Mouse (Mus musculus) heart, adult 8-10 months (tissue): Measurements from ENCODE around the gene Cideb. TPM values are rescaled to one million over a fixed set of nuclear protein-coding genes. Genes with fewer than 3 reads are reported as not detected.
A peak's percentile ranks its signal among the peaks of the same experiment; 100 is the strongest.

Source experiments
- DNase-seq: peaks from one replicate; pipeline ENCODE4 v3.0.0; 2022; ENCODE audit warnings: low spot score
- total RNA-seq, 4 experiments: library from RNA; stranded (reverse); gene quantifications; 2 replicates each; pipeline ENCODE4 v1.2.4; 2022

Cideb gene
- total RNA-seq, 4 experiments from 2014 or later = 0.95 to 1.9 (median 1.4) TPM

GRCm38 (mm10) chr14:55723433-55723832 is 34.8 kb downstream of the Cideb start:
- no peak for DNase-seq

- no peak for DNase-seq
These were observed 35.8 kb downstream of the Cideb start for GRCm38 (mm10) chr14:55722438-55722945.

- DNase-seq = peak; percentile 87
These were observed 36.4 kb downstream of the Cideb start, which contains the start of gene Rabggta for GRCm38 (mm10) chr14:55721700-55722437. Rabggta (minus strand) TSS chr14:55722263.

GRCm38 (mm10) chr14:55721076-55721475 is 37.2 kb downstream of the Cideb start:
- DNase-seq = no peak

GRCm38 (mm10) chr14:55720666-55721065 is 37.6 kb downstream of the Cideb start:
- DNase-seq = no peak

GRCm38 (mm10) chr14:55719737-55720136 is 38.5 kb downstream of the Cideb start:
- no peak for DNase-seq

GRCm38 (mm10) chr14:55716884-55717283 is 41.4 kb downstream of the Cideb start:
- DNase-seq = no peak

GRCm38 (mm10) chr14:55716271-55716670 is 42.0 kb downstream of the Cideb start:
- DNase-seq = no peak

- no peak for DNase-seq
These were observed 43.4 kb downstream of the Cideb start for GRCm38 (mm10) chr14:55714893-55715292.

GRCm38 (mm10) chr14:55713729-55714122 is 44.5 kb downstream of the Cideb start, which contains the start of gene Tgm1:
Tgm1 (minus strand) TSS chr14:55713926.
- no peak for DNase-seq

GRCm38 (mm10) chr14:55713007-55713728 is 45.1 kb downstream of the Cideb start:
- peak; percentile 20 for DNase-seq

- DNase-seq = no peak
These were observed 46.5 kb downstream of the Cideb start for GRCm38 (mm10) chr14:55711786-55712185.

- no peak for DNase-seq
These were observed 48.7 kb downstream of the Cideb start for GRCm38 (mm10) chr14:55709509-55709908.

- DNase-seq = no peak
These were observed 50.9 kb downstream of the Cideb start for GRCm38 (mm10) chr14:55707397-55707796.

GRCm38 (mm10) chr14:55706051-55706600 is 52.1 kb downstream of the Cideb start:
- DNase-seq = no peak

Other genes starting within 250 kb of the Cideb start
- under 1 TPM in 1 of 4 experiments, not detected in 3; 0.12 TPM for gene Cpne6, start 248.0 kb downstream of the Cideb start, total RNA-seq
- gene Nrl, start 233.5 kb downstream of the Cideb start, total RNA-seq = not detected
- 10 to 100 TPM in 2 of 4 experiments, 1 to 10 TPM in 2; 6.6 to 12.5 (median 9.3) TPM for gene Pck2, start 218.2 kb downstream of the Cideb start, total RNA-seq
- 100 to 1,000 TPM; 161 to 180 (median 166) TPM for gene Dcaf11, start 198.5 kb downstream of the Cideb start, total RNA-seq
- gene A730061H03Rik, start 198.1 kb downstream of the Cideb start, total RNA-seq = not detected
- gene Fitm1, start 182.8 kb downstream of the Cideb start, total RNA-seq = 100 to 1,000 TPM; 165 to 203 (median 175) TPM
- gene Psme1, start 180.3 kb downstream of the Cideb start, total RNA-seq = 100 to 1,000 TPM; 273 to 297 (median 284) TPM
- gene Emc9, start 173.2 kb downstream of the Cideb start, total RNA-seq = 10 to 100 TPM; 65.0 to 75.0 (median 68.2) TPM
- gene Psme2, start 167.3 kb downstream of the Cideb start, total RNA-seq = 100 to 1,000 TPM in 3 of 4 experiments, 10 to 100 TPM in 1; 92.6 to 112 (median 108) TPM
- gene Rnf31, start 166.8 kb downstream of the Cideb start, total RNA-seq = 10 to 100 TPM; 23.9 to 29.1 (median 26.9) TPM
- gene Irf9, start 154.9 kb downstream of the Cideb start, total RNA-seq = 1 to 10 TPM; 7.2 to 8.9 (median 8.4) TPM
- 1 to 10 TPM in 1 of 4 experiments, under 1 TPM in 3; 0.53 to 1.4 (median 0.67) TPM for gene Rec8, start 140.4 kb downstream of the Cideb start, total RNA-seq
- gene Ipo4, start 122.5 kb downstream of the Cideb start, total RNA-seq = 10 to 100 TPM; 58.2 to 75.2 (median 71.6) TPM
- 1 to 10 TPM; 1.6 to 3.3 (median 2.6) TPM for gene Gm49378, start 120.6 kb downstream of the Cideb start, total RNA-seq
- 10 to 100 TPM; 38.9 to 44.2 (median 40.8) TPM for gene Tm9sf1, start 114.7 kb downstream of the Cideb start, total RNA-seq
- gene Tssk4, start 108.3 kb downstream of the Cideb start, total RNA-seq = under 1 TPM; 0.44 to 0.88 (median 0.52) TPM
- gene Mdp1, start 98.0 kb downstream of the Cideb start, total RNA-seq = 10 to 100 TPM; 46.2 to 64.1 (median 52.7) TPM
- 10 to 100 TPM in 1 of 4 experiments, 1 to 10 TPM in 3; 7.8 to 11.2 (median 8.9) TPM for gene Gmpr2, start 86.5 kb downstream of the Cideb start, total RNA-seq
- gene Nedd8, start 86.3 kb downstream of the Cideb start, total RNA-seq = 100 to 1,000 TPM; 245 to 279 (median 255) TPM
- gene Tinf2, start 76.6 kb downstream of the Cideb start, total RNA-seq = 10 to 100 TPM; 11.1 to 15.2 (median 13.3) TPM
- under 1 TPM; 0.16 to 0.43 (median 0.27) TPM for gene Tgm1, start 44.5 kb downstream of the Cideb start, total RNA-seq
- gene Rabggta, start 36.2 kb downstream of the Cideb start, total RNA-seq = 10 to 100 TPM; 13.3 to 14.6 (median 14.5) TPM
- gene Dhrs1, start 12.8 kb downstream of the Cideb start, total RNA-seq = 10 to 100 TPM; 38.3 to 46.8 (median 43.2) TPM
- 10 to 100 TPM in 3 of 4 experiments, 1 to 10 TPM in 1; 9.6 to 13.2 (median 11.0) TPM for gene Nop9, start 12.8 kb downstream of the Cideb start, total RNA-seq
- gene Ltb4r2, start 3.0 kb upstream of the Cideb start, total RNA-seq = under 1 TPM; 0.06 to 0.19 (median 0.13) TPM
- gene Ltb4r1, start 7.5 kb upstream of the Cideb start, total RNA-seq = under 1 TPM in 3 of 4 experiments, not detected in 1; 0.19 to 0.49 (median 0.26) TPM
- 10 to 100 TPM; 13.0 to 22.0 (median 16.4) TPM for gene Adcy4, start 25.6 kb upstream of the Cideb start, total RNA-seq
- gene Ripk3, start 30.4 kb upstream of the Cideb start, total RNA-seq = 1 to 10 TPM; 2.2 to 6.2 (median 3.4) TPM
- 1 to 10 TPM; 3.3 to 4.2 (median 3.7) TPM for gene Nfatc4, start 64.7 kb upstream of the Cideb start, total RNA-seq
- 10 to 100 TPM in 1 of 4 experiments, 1 to 10 TPM in 3; 4.4 to 11.5 (median 6.2) TPM for gene Nynrin, start 95.6 kb upstream of the Cideb start, total RNA-seq
- gene Cbln3, start 125.9 kb upstream of the Cideb start, total RNA-seq = under 1 TPM in 1 of 4 experiments, not detected in 3; 0.06 TPM
- gene Khnyn, start 126.5 kb upstream of the Cideb start, total RNA-seq = 10 to 100 TPM in 2 of 4 experiments, 1 to 10 TPM in 2; 8.1 to 11.7 (median 10.3) TPM
- 100 to 1,000 TPM; 120 to 148 (median 130) TPM for gene Sdr39u1, start 141.8 kb upstream of the Cideb start, total RNA-seq
- gene Cma1, start 186.2 kb upstream of the Cideb start, total RNA-seq = 1 to 10 TPM in 2 of 4 experiments, under 1 TPM in 2; 0.57 to 1.2 (median 0.99) TPM
- gene Cma2, start 192.5 kb upstream of the Cideb start, total RNA-seq = not detected